Mouse (Mus musculus) cortical plate, adult 2 months (tissue): ENCODE data around the gene Dnajc6.

Experiments used
- CTCF ChIP-seq: fragments of 200-500 bp; IDR thresholded peaks from 2 replicates; pipeline ENCODE4 v1.5.1; 2011; ENCODE audit warnings: mild to moderate bottlenecking, control low read depth, low read length; ENCODE audit not compliant: insufficient read depth; ENCODE audit errors: extremely low read depth
- POLR2A ChIP-seq: fragments of 200-500 bp; IDR thresholded peaks from 2 replicates; pipeline ENCODE4 v1.6.1; 2011; ENCODE audit warnings: mild to moderate bottlenecking, low read length, control low read depth; ENCODE audit not compliant: insufficient read depth; ENCODE audit errors: extremely low read depth

DNA sequence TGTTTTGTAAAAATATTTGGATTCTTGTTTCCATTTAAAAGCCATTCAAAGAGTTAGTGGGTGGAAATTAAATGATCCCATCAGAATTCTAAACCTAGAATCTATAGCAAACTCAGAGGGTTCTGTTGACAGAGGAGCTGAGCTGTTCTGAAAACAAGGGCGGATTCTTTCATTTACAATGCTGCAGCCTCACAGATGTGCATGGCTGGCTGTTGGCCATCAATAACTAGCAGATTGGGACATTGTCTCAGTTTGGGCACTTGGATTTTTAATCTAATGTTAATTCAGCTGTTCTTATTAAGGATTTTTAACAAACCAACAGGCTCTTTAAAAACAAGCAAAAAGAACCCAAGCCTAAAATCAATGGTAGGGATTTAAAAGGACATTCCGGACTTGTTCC is 75.7 kb downstream of the Dnajc6 start:
- TF ChIP-seq POLR2A (no peak), CTCF (no peak)
